Mouse (Mus musculus): ENCODE measurements around the gene Gm4969.
"Not testable (repeated sequence)": the region's sequence is repeated elsewhere in the genome, so short reads cannot be mapped to it uniquely, and the experiment has no call there.

Gene Gm4969

GRCm38 (mm10) chr7:19118028-19118771 lies at the start of gene Gm4969:
Gene Gm4969 (minus strand): TSS chr7:19118368.
- peak in 1 of 2 experiments; percentile 70 for DNase-seq

- no peak for DNase-seq
These were observed 48.8 kb upstream of the Gm4969 start for GRCm38 (mm10) chr7:19166990-19167389.

GRCm38 (mm10) chr7:19165656-19166423 lies 47.7 kb upstream of the Gm4969 start, which contains the start of gene Gipr:
Gene Gipr (minus strand): TSS chr7:19166127.
- DNase-seq = no peak

GRCm38 (mm10) chr7:19164978-19165377 lies 46.8 kb upstream of the Gm4969 start:
- DNase-seq = peak in 1 of 2 experiments; percentile 47

GRCm38 (mm10) chr7:19164189-19164588 lies 46.0 kb upstream of the Gm4969 start:
- DNase-seq = no peak

- no peak for DNase-seq
These were observed 45.6 kb upstream of the Gm4969 start for GRCm38 (mm10) chr7:19163752-19164151.

- DNase-seq = no peak
These were observed 44.8 kb upstream of the Gm4969 start for GRCm38 (mm10) chr7:19162928-19163327.

- DNase-seq = no peak
These were observed 41.9 kb upstream of the Gm4969 start for GRCm38 (mm10) chr7:19160115-19160514.

- no peak for DNase-seq
These were observed 41.2 kb upstream of the Gm4969 start for GRCm38 (mm10) chr7:19159411-19159810.

- DNase-seq = no peak
These were observed 40.4 kb upstream of the Gm4969 start for GRCm38 (mm10) chr7:19158601-19159000.

GRCm38 (mm10) chr7:19157160-19157800 lies 39.1 kb upstream of the Gm4969 start:
- peak; percentile 96 to 98 for DNase-seq

GRCm38 (mm10) chr7:19155825-19156475 lies 37.8 kb upstream of the Gm4969 start:
- DNase-seq = no peak

GRCm38 (mm10) chr7:19154796-19155195 lies 36.6 kb upstream of the Gm4969 start:
- no peak for DNase-seq

GRCm38 (mm10) chr7:19151121-19151520 lies 33.0 kb upstream of the Gm4969 start:
- not testable (repeated sequence) for DNase-seq

- DNase-seq = peak; percentile 93 to 94
These were observed 31.5 kb upstream of the Gm4969 start, which contains the start of gene Snrpd2 for GRCm38 (mm10) chr7:19149626-19150025. Gene Snrpd2 (plus strand): TSS chr7:19149722.

- DNase-seq = peak; percentile 97 to 99
These were observed 30.8 kb upstream of the Gm4969 start, which contains the start of gene Qpctl for GRCm38 (mm10) chr7:19148875-19149541. Gene Qpctl (minus strand): TSS chr7:19149291.

- no peak for DNase-seq
These were observed 30.2 kb upstream of the Gm4969 start for GRCm38 (mm10) chr7:19148180-19148874.

- no peak for DNase-seq
These were observed 29.4 kb upstream of the Gm4969 start for GRCm38 (mm10) chr7:19147497-19148045.

GRCm38 (mm10) chr7:19146793-19147192 lies 28.6 kb upstream of the Gm4969 start:
- no peak for DNase-seq

- DNase-seq = peak; percentile 70 to 76
These were observed 19.2 kb upstream of the Gm4969 start for GRCm38 (mm10) chr7:19137380-19137779.
